Mouse (Mus musculus): ENCODE measurements around the gene Ptprn.

GRCm38 (mm10) chr1:75254625-75255013 lies 9.7 kb downstream of the Ptprn start:
- no peak for TF ChIP-seq CTCF (IDR thresholded peaks at IDR 0.05)
- no peak for TF ChIP-seq EP300 (IDR thresholded peaks at IDR 0.05)
